Mouse (Mus musculus) heart, postnatal 0 days (tissue): Measurements from ENCODE around the gene Ttbk2. TPM values are rescaled to one million over a fixed set of nuclear protein-coding genes. Genes with fewer than 3 reads are reported as not detected.

ENCODE experiments used
- ATAC-seq: fragments of 200-750 bp; cut with Nextera tagmentation; 2 replicates; pipeline ENCODE4 v1.8.0; 2017; ENCODE audit warnings: low read depth, moderate number of reproducible peaks, moderate library complexity; ENCODE audit not compliant: insufficient read depth
- DNase-seq: peaks from one replicate; pipeline ENCODE4 v3.0.0-alpha.2; 2016; ENCODE audit warnings: low spot score
- H3K27ac ChIP-seq: fragments of 300-500 bp; sonication (generic); 2 replicates; pipeline ENCODE4 v1.5.1; 2014; ENCODE audit warnings: low read depth, mild to moderate bottlenecking
- H3K27me3 ChIP-seq: fragments of 300-500 bp; sonication (generic); 2 replicates; pipeline ENCODE4 v1.6.1; 2014; ENCODE audit warnings: low read length, mixed read lengths; ENCODE audit not compliant: control insufficient read depth, insufficient read depth
- H3K36me3 ChIP-seq: fragments of 300-500 bp; sonication (generic); replicated peaks from 2 replicates; pipeline ENCODE4 v1.6.1; 2014; ENCODE audit warnings: low read length, mixed read lengths; ENCODE audit not compliant: control insufficient read depth, insufficient read depth
- H3K4me1 ChIP-seq: fragments of 300-500 bp; sonication (generic); 2 replicates; pipeline ENCODE4 v1.6.1; 2014; ENCODE audit warnings: antibody characterized with exemption; ENCODE audit not compliant: control insufficient read depth, insufficient read depth
- H3K4me2 ChIP-seq: fragments of 300-500 bp; sonication (generic); 2 replicates; pipeline ENCODE4 v1.6.1; 2014; ENCODE audit warnings: low read depth, mild to moderate bottlenecking, low read length, moderate library complexity
- H3K4me3 ChIP-seq: fragments of 300-500 bp; sonication (generic); 2 replicates; pipeline ENCODE4 v1.5.1; 2014; ENCODE audit warnings: low read depth, low read length
- H3K9ac ChIP-seq: fragments of 300-500 bp; sonication (generic); replicated peaks from 2 replicates; pipeline ENCODE4 v1.6.1; 2014; ENCODE audit warnings: low read depth, low read length, mixed read lengths
- H3K9me3 ChIP-seq: fragments of 300-500 bp; sonication (generic); replicated peaks from 2 replicates; pipeline ENCODE4 v1.6.1; 2016; ENCODE audit warnings: low read length; ENCODE audit not compliant: control insufficient read depth
- CTCF ChIP-seq: IDR thresholded peaks from 2 replicates; pipeline ENCODE4 v1.5.1; 2016; ENCODE audit warnings: antibody characterized with exemption, control low read depth, low read depth
- EP300 ChIP-seq: IDR thresholded peaks from 2 replicates; pipeline ENCODE4 v1.6.1; 2016; ENCODE audit warnings: antibody characterized with exemption, low read depth
- WGBS: fragments of 180-500 bp; shearing (Covaris S2); extraction: QIAGEN DNeasy Blood & Tissue Kit; methylation state at CpG from one replicate; pipeline ENCODE4 v1.1.7; 2014; 5-methylcytosine and 5-hydroxymethylcytosine counted together
- polyA plus RNA-seq: library from polyadenylated mRNA; unstranded; fragments of >200 nt; fragmentation: Nextera tagmentation; extraction: Ambion mirVana; gene quantifications from 2 replicates; pipeline ENCODE4 v1.2.1, GENCODE M21; 2015
- total RNA-seq: library from RNA; depleted of rRNA; stranded (reverse); fragments of >200 nt; gene quantifications from 2 replicates; pipeline ENCODE4 v1.2.3, GENCODE M21; 2014; ENCODE audit warnings: low replicate concordance

Gene Ttbk2
- total and polyA plus RNA-seq, 2 experiments from 2014 or later, result 1.4 to 14.5 TPM

GRCm38 (mm10) chr2:120713441-120713840 lies 137.0 kb downstream of the Ttbk2 start:
- H3K9ac ChIP-seq, result no peak overlapping the region
- no peaks in the 10 kb centered on the region for H3K27me3 ChIP-seq
- H3K4me2 ChIP-seq, result no peak overlapping the region
- no peak for DNase-seq
- 93% methylated on average over 3 of the region's 3 CpGs for WGBS
- H3K36me3 ChIP-seq, result peaks cover 58% of the 10 kb centered on the region
- H3K4me1 ChIP-seq, result no peaks in the 10 kb centered on the region
- no peak for TF ChIP-seq CTCF
- TF ChIP-seq EP300, result no peak
- H3K27ac ChIP-seq, result no peak overlapping the region
- no peaks in the 10 kb centered on the region for H3K9me3 ChIP-seq
- no peak for ATAC-seq
- no peak overlapping the region for H3K4me3 ChIP-seq

GRCm38 (mm10) chr2:120710948-120711347 lies 139.5 kb downstream of the Ttbk2 start:
- ATAC-seq, result no peak
- H3K9ac ChIP-seq, result no peak overlapping the region
- H3K27me3 ChIP-seq, result no peaks in the 10 kb centered on the region
- H3K9me3 ChIP-seq, result no peaks in the 10 kb centered on the region
- H3K4me1 ChIP-seq, result no peaks in the 10 kb centered on the region
- H3K36me3 ChIP-seq, result peaks cover 39% of the 10 kb centered on the region
- no peak overlapping the region for H3K27ac ChIP-seq
- WGBS, result 58% methylated on average over 3 of the region's 3 CpGs
- H3K4me2 ChIP-seq, result no peak overlapping the region
- TF ChIP-seq EP300, result no peak
- TF ChIP-seq CTCF, result no peak
- no peak overlapping the region for H3K4me3 ChIP-seq
- no peak for DNase-seq

- Histone ChIP-seq H3K9me3 (no peaks in the 10 kb centered on the region), H3K36me3 (peaks cover 34% of the 10 kb centered on the region), H3K4me1 (no peaks in the 10 kb centered on the region), H3K27me3 (no peaks in the 10 kb centered on the region), H3K27ac (no peak overlapping the region), H3K9ac (no peak overlapping the region), H3K4me3 (no peak overlapping the region), H3K4me2 (no peak overlapping the region)
- 72% methylated on average over 3 of the region's 3 CpGs for WGBS
- no peak for DNase-seq
- ATAC-seq, result no peak
- no peak for TF ChIP-seq CTCF
- TF ChIP-seq EP300, result no peak
These were observed 140.2 kb downstream of the Ttbk2 start for GRCm38 (mm10) chr2:120710154-120710553.

- no peaks in the 10 kb centered on the region for H3K4me1 ChIP-seq
- no peak overlapping the region for H3K4me2 ChIP-seq
- DNase-seq, result no peak
- no peak overlapping the region for H3K27ac ChIP-seq
- peaks cover 11% of the 10 kb centered on the region; the same call in 1 of the 2 replicates for H3K36me3 ChIP-seq
- no peaks in the 10 kb centered on the region for H3K27me3 ChIP-seq
- TF ChIP-seq EP300, result no peak
- no peak for TF ChIP-seq CTCF
- no peaks in the 10 kb centered on the region for H3K9me3 ChIP-seq
- H3K4me3 ChIP-seq, result no peak overlapping the region
- no peak for ATAC-seq
- no peak overlapping the region for H3K9ac ChIP-seq
These were observed 143.4 kb downstream of the Ttbk2 start for GRCm38 (mm10) chr2:120707041-120707440.

DNA sequence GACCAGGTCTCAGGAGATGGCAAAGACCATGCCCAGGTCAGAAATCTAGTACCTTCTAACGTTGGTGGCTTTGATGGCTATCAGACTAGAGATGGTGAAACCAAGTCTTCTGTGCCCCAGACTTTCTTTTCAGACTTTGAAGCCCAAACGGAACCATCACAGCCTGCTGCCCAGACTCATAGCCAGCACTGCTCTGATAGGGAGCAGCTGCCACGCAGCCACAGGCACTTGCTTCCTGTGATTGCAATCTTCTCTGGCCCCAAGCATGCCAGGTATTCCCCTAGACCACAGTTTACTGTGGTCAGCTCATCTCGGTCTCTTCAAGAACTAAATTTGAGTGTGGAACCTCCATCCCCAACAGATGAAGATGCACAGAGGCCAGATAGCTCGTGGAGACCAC lies 147.7 kb downstream of the Ttbk2 start:
- Histone ChIP-seq H3K4me2 (no peak overlapping the region), H3K27me3 (no peaks in the 10 kb centered on the region), H3K4me3 (no peak overlapping the region), H3K9ac (no peak overlapping the region), H3K36me3 (peaks cover 24% of the 10 kb centered on the region), H3K9me3 (no peaks in the 10 kb centered on the region), H3K27ac (no peak overlapping the region), H3K4me1 (no peaks in the 10 kb centered on the region)
- ATAC-seq (no peak), DNase-seq (no peak)
- TF ChIP-seq CTCF, result no peak
- TF ChIP-seq EP300, result no peak
- WGBS, result 63% methylated on average over 5 of the region's 5 CpGs

GRCm38 (mm10) chr2:120700379-120700885 lies 150.0 kb downstream of the Ttbk2 start:
- DNase-seq (no peak), ATAC-seq (no peak)
- H3K36me3 ChIP-seq, result peaks cover 41% of the 10 kb centered on the region
- H3K9ac ChIP-seq, result no peak overlapping the region
- WGBS, result 80% methylated on average over 3 of the region's 3 CpGs
- H3K9me3 ChIP-seq, result no peaks in the 10 kb centered on the region
- no peaks in the 10 kb centered on the region for H3K4me1 ChIP-seq
- TF ChIP-seq EP300 (no peak), CTCF (no peak)
- H3K4me2 ChIP-seq, result no peak overlapping the region
- no peaks in the 10 kb centered on the region for H3K27me3 ChIP-seq
- no peak overlapping the region for H3K27ac ChIP-seq
- no peak overlapping the region for H3K4me3 ChIP-seq
